Mouse (Mus musculus) erythroblast, embryonic 14.5 days (primary cell): Measurements from ENCODE around the gene Apon.

ENCODE experiments used
- GATA1 ChIP-seq: IDR thresholded peaks from 2 replicates; pipeline ENCODE4 v1.6.1; 2012; ENCODE audit warnings: low read length, inconsistent platforms, mixed read lengths
- TAL1 ChIP-seq: IDR thresholded peaks from 3 replicates; pipeline ENCODE4 v1.6.1; 2012; ENCODE audit warnings: low read length, inconsistent platforms, mixed read lengths

DNA sequence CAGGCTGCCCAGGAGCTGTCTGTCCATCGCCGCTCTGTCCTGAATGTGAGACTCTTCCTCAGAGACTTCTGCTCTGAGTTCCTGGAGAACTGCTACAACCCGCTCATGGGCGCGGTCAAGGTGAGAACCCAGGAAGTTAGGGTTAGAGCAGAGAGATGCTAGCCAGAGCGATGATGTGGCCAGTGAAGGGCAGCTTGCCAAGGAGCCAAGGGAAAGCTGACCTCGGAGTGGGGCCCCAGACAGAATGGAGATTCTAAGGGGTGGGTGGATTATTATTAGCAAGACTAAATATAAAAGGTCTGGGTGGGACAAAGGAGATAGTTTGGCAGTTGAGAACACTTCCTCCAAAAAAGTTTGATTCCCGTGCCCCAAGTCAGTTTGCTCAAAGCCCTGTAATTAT, 10.6 kb upstream of the Apon start:
- TF ChIP-seq TAL1, result no peak
- no peak for TF ChIP-seq GATA1
